Mouse (Mus musculus) neural tube, embryonic 15.5 days (tissue): ENCODE results near the gene Sbno2. TPM values are rescaled to one million over a fixed set of nuclear protein-coding genes. Genes with fewer than 3 reads are reported as not detected.
A peak's percentile ranks its signal among the peaks of the same experiment; 100 is the strongest.

Source experiments
- ATAC-seq: fragments of 200-750 bp; cut with Nextera tagmentation; 2 replicates; pipeline ENCODE4 v1.8.0; 2017; ENCODE audit warnings: mild to moderate bottlenecking, moderate TSS enrichment, moderate library complexity; ENCODE audit not compliant: low FRiP score
- H3K27ac ChIP-seq: fragments of 300-500 bp; sonication (generic); replicated peaks from 2 replicates; pipeline ENCODE4 v1.5.1; 2015; ENCODE audit warnings: mild to moderate bottlenecking, inconsistent platforms
- H3K27me3 ChIP-seq: fragments of 300-500 bp; sonication (generic); replicated peaks from 2 replicates; pipeline ENCODE4 v1.6.1; 2015; ENCODE audit warnings: inconsistent platforms
- H3K36me3 ChIP-seq: fragments of 300-500 bp; sonication (generic); 2 replicates; pipeline ENCODE4 v1.6.1; 2015; ENCODE audit warnings: inconsistent platforms
- H3K4me1 ChIP-seq: fragments of 300-500 bp; sonication (generic); 2 replicates; pipeline ENCODE4 v1.6.1; 2015; ENCODE audit warnings: inconsistent platforms
- H3K4me2 ChIP-seq: fragments of 300-500 bp; sonication (generic); 2 replicates; pipeline ENCODE4 v1.6.1; 2015; ENCODE audit warnings: inconsistent platforms, mild to moderate bottlenecking, moderate library complexity
- H3K4me3 ChIP-seq: fragments of 300-500 bp; sonication (generic); replicated peaks from 2 replicates; pipeline ENCODE4 v1.5.1; 2015; ENCODE audit warnings: mild to moderate bottlenecking, inconsistent platforms
- H3K9ac ChIP-seq: fragments of 300-500 bp; sonication (generic); replicated peaks from 2 replicates; pipeline ENCODE4 v1.6.1; 2015; ENCODE audit warnings: mild to moderate bottlenecking, inconsistent platforms
- H3K9me3 ChIP-seq: fragments of 300-500 bp; sonication (generic); replicated peaks from 2 replicates; pipeline ENCODE4 v1.6.1; 2016; ENCODE audit warnings: inconsistent platforms
- WGBS: fragments of 180-500 bp; shearing (Covaris S2); methylation state at CpG from one replicate; pipeline ENCODE4 v1.1.7; 2015; ENCODE audit warnings: mixed read lengths; 5-methylcytosine and 5-hydroxymethylcytosine counted together
- polyA plus RNA-seq: library from polyadenylated mRNA; unstranded; fragments of >200 nt; fragmentation: Nextera tagmentation; extraction: Ambion mirVana; gene quantifications from 2 replicates; pipeline ENCODE4 v1.2.1, GENCODE M21; 2015

The Sbno2 gene
- polyA plus RNA-seq, 1 experiment from 2014 or later = 11.7 TPM

DNA sequence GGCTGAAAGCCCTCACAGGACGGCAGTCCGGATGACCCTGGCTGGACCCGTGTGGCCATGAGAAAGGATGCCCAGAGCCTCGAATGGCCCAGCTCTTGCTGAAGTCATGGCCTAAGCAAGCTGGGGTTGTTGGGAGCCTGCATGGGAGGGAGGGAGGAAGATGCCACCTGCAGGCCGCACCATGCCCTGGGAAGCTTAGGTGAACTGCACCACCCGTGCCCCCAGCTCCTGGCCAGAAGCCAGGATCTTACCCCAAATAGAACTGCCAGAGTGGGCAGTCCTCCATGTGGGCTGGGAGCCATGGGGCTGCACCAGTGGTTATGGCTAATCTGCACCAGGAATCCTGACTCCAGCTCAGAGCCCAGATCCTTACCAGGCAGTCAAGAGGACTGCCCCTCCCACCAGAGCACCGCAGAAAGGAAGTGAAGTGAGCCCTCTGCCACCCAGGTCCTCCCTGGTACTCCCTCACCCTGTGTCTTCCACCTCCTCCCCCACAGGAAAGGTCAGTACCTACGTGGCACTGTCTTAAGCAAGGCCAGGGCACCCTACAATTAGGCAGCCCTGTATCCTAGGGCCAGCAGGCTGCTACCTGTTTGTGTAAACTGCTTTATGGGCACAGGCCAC, 28.0 kb upstream of the Sbno2 start:
- H3K4me1 ChIP-seq = peaks cover 44% of the 10 kb centered on the region
- H3K9me3 ChIP-seq = no peaks in the 10 kb centered on the region
- H3K4me3 ChIP-seq = no peak overlapping the region
- WGBS = 73% methylated on average over 8 of the region's 8 CpGs
- no peak overlapping the region for H3K27ac ChIP-seq
- no peak overlapping the region for H3K9ac ChIP-seq
- no peaks in the 10 kb centered on the region for H3K27me3 ChIP-seq
- H3K4me2 ChIP-seq = no peak overlapping the region
- ATAC-seq = no peak
- peaks cover 78% of the 10 kb centered on the region for H3K36me3 ChIP-seq

DNA sequence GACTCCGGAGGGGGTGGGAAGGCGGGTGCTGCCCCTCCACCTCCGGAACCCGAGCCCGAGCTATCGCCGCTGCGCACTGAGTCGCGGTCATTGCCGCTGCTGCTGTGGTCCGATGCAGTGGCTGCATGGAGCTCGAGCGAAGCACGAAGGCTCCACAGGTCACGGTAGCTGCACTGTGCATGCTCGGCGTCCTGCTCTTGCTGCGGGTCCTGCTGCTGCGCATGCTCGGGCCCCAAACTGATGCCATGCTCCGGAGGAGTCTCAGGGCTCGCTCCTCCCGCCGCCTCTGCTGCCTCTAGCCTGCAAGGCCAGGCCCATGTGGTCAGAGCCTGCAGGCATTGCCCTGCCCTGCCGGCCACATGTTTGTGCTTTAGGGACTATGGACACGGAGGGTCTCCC, 26.6 kb upstream of the Sbno2 start:
- Histone ChIP-seq H3K4me2 (peak overlapping the region; percentile 24), H3K27ac (0 out of 2 replicates have a peak overlapping the region, but pooled peaks have one; percentile 35), H3K9ac (no peak overlapping the region), H3K27me3 (no peaks in the 10 kb centered on the region), H3K4me3 (peak overlapping the region; percentile 1; the same call in 1 of the 2 replicates), H3K4me1 (peaks cover 30% of the 10 kb centered on the region), H3K36me3 (peaks cover 90% of the 10 kb centered on the region), H3K9me3 (no peaks in the 10 kb centered on the region)
- peak; percentile 16; the same call in 1 of the 2 replicates for ATAC-seq
- 38% methylated on average over 27 of the region's 27 CpGs for WGBS

DNA sequence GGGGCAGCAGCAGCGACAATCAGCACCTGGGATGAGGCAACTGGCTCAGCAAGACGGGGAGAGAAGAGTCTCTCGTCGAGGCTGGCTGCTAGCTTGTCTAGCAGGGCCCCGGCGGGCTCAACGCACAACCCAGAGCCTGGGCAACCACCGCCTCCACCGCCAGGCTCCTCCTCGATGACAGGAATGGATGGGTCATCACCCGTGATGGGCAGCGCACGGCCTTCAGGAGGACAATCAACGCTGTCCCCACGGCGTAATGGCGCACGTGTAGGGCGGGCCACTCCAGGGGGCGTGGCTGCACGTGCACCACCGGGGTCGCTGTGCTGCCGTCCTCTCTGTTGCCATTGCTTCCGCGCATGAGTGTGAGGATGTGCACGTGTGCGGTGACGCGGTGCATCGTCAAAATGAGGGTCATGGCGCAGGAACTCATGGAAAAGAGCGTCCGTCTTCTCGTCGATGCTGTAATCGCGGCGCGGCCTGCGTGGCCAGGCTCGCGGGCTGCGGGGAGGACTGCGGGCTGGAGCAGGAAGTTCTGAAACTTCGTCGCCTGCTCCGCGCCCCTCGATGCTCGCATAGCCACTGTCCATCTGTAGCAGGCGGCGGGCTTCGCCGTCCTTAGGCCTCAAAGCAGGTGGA, 26.1 kb upstream of the Sbno2 start:
- peak overlapping the region; percentile 11; the same call in 1 of the 2 replicates for H3K9ac ChIP-seq

DNA sequence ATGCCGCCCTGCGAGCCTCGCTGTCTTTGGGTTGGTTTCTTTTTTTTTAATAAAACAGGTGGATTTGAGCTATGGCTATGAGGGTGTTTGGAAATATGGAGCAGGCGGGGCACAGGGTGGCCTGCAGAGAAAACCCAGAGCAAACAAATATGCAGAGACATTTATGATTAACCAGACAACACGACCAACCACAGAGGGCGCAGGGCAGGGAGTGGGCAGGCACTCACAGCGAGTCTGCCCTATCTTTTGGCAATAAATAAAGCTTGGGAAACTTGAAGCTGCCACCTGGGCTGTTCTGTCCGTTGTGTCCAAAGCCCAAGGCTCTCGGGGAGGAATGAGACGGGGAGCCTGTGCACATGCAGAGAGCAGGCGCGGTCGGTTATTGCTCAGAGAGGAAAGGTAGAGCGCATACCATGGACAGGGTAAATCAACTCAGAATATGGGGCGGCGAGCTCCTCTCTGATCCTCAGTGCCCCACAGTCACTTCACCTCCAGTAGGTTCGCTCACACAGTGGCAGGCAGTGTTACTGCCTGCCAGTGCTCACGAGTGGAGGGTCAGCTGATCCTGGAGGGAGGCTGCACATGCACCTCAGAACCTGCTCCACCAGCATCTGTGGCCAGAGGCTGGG, 25.1 kb upstream of the Sbno2 start:
- ATAC-seq = no peak
- no peaks in the 10 kb centered on the region for H3K27me3 ChIP-seq
- H3K9me3 ChIP-seq = no peaks in the 10 kb centered on the region
- 77% methylated on average over 18 of the region's 18 CpGs for WGBS
- H3K4me2 ChIP-seq = no peak overlapping the region
- 0 out of 2 replicates have a peak overlapping the region, but pooled peaks have one; percentile 35 for H3K27ac ChIP-seq
- no peak overlapping the region; the same call in 1 of the 2 replicates for H3K9ac ChIP-seq
- H3K4me3 ChIP-seq = no peak overlapping the region
- peaks cover 96% of the 10 kb centered on the region for H3K36me3 ChIP-seq
- peaks cover 21% of the 10 kb centered on the region for H3K4me1 ChIP-seq

More for the DNA sequence above, 26.1 kb upstream of the Sbno2 start:
- Histone ChIP-seq H3K36me3 (peaks cover 94% of the 10 kb centered on the region), H3K9me3 (no peaks in the 10 kb centered on the region), H3K4me3 (peak overlapping the region; percentile 1; the same call in 1 of the 2 replicates), H3K4me2 (peak overlapping the region; percentile 24), H3K27me3 (no peaks in the 10 kb centered on the region), H3K27ac (peak overlapping the region; percentile 35; the same call in 1 of the 2 replicates), H3K4me1 (peaks cover 25% of the 10 kb centered on the region)
- peak; percentile 74 for ATAC-seq
- 14% methylated on average over 55 of the region's 55 CpGs for WGBS

DNA sequence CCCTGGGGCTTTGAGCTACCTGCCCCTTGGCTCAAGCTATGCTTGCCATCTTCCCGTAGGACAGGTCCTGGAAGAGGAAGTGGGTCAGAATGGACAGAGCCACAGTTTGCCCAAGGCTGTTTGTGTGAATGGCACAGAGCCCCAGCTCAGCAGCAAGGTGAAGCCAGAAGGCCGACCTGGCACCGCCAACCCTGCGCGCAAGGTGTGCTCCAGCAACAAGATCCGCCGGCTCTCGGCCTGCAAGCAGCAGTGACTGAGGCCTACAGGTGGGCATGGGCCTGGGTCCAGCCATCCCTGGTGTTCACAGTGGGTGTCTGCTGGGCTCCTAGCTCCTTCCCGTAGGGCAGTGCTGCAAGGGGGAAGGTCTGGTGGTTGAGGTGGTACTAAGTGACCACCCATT, 24.5 kb upstream of the Sbno2 start:
- Histone ChIP-seq H3K27ac (no peak overlapping the region; the same call in 1 of the 2 replicates), H3K4me1 (peaks cover 21% of the 10 kb centered on the region), H3K4me3 (no peak overlapping the region), H3K4me2 (no peak overlapping the region), H3K27me3 (no peaks in the 10 kb centered on the region), H3K9me3 (no peaks in the 10 kb centered on the region), H3K36me3 (peaks cover 93% of the 10 kb centered on the region), H3K9ac (no peak overlapping the region)
- ATAC-seq = no peak
- 92% methylated on average over 9 of the region's 9 CpGs for WGBS

DNA sequence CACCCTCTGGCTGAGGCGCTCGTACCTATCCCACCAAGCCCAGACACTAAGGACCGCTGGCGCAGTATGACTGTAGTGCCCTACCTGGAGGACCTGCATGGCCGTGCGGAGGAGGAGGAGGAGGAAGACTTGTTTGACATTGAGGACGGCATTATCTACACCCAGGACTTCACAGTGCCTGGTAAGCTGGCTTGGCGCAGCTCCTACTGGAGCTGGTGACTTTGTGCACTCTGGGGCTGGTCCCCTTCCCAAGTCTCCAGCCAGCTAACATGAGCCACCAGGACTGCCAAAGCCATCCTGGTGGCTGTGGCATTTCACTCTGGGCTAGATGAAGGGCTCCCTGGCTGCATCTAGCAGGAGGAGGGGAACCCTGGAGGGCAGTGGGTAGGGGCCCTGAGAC, 22.5 kb upstream of the Sbno2 start:
- ATAC-seq = no peak
- Histone ChIP-seq H3K4me3 (no peak overlapping the region), H3K4me1 (peaks cover 14% of the 10 kb centered on the region), H3K36me3 (peaks cover 75% of the 10 kb centered on the region), H3K4me2 (no peak overlapping the region), H3K27ac (no peak overlapping the region), H3K9me3 (no peaks in the 10 kb centered on the region), H3K27me3 (no peaks in the 10 kb centered on the region), H3K9ac (no peak overlapping the region)
- 97% methylated on average over 8 of the region's 8 CpGs for WGBS

DNA sequence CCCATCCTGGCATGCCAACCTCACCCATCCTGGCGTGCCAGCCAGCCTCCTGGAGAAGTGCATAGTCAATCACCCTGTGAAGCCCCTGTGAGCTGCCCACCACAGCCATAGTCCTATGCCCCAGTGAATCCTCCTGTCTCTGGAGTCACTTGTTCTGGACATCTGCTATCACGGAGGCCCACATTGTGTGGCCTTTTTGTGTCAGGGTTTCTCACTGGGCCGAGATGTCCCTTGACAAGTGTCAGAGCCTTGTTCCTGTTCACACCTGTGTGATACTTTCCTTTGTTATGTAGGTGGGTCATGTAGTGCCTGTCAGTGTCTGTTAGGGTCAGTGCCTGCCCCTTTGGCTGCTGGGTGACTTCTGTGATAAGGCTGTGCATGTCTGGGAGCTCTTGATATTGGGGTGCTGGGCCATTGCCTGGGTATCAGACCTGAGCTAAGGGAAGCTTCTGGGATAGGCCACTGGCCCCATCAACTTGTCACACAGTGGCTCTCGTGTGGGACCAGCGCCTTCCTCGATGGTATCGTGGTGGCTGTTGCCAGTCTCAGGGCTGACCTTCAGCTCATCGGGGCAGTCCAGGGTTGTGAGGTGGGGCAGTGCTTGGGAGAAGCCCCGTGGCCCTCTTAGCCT, 18.7 kb upstream of the Sbno2 start:
- H3K9ac ChIP-seq = no peak overlapping the region
- no peaks in the 10 kb centered on the region for H3K27me3 ChIP-seq
- no peak overlapping the region for H3K27ac ChIP-seq
- no peak for ATAC-seq
- H3K4me3 ChIP-seq = no peak overlapping the region
- 93% methylated on average over 9 of the region's 9 CpGs for WGBS
- H3K36me3 ChIP-seq = peaks cover 56% of the 10 kb centered on the region
- peaks cover 16% of the 10 kb centered on the region for H3K4me1 ChIP-seq
- H3K9me3 ChIP-seq = no peaks in the 10 kb centered on the region
- H3K4me2 ChIP-seq = no peak overlapping the region

- no peak overlapping the region for H3K4me2 ChIP-seq
- H3K9ac ChIP-seq = no peak overlapping the region
- peaks cover 40% of the 10 kb centered on the region for H3K4me1 ChIP-seq
- no peaks in the 10 kb centered on the region for H3K27me3 ChIP-seq
- 89% methylated on average over 2 of the region's 2 CpGs for WGBS
- no peaks in the 10 kb centered on the region for H3K9me3 ChIP-seq
- H3K27ac ChIP-seq = no peak overlapping the region
- no peak for ATAC-seq
- H3K36me3 ChIP-seq = peaks cover 37% of the 10 kb centered on the region
- no peak overlapping the region for H3K4me3 ChIP-seq
Observed at GRCm38 (mm10) chr10:80121639-80122038, 16.3 kb upstream of the Sbno2 start.

- H3K9ac ChIP-seq = 0 out of 2 replicates have a peak overlapping the region, but pooled peaks have one; percentile 4
- H3K27me3 ChIP-seq = no peaks in the 10 kb centered on the region
- WGBS = 73% methylated on average over 2 of the region's 2 CpGs
- no peak overlapping the region for H3K4me3 ChIP-seq
- no peak for ATAC-seq
- H3K9me3 ChIP-seq = no peaks in the 10 kb centered on the region
- no peak overlapping the region for H3K4me2 ChIP-seq
- H3K27ac ChIP-seq = no peak overlapping the region
- H3K4me1 ChIP-seq = peaks cover 43% of the 10 kb centered on the region
- peaks cover 22% of the 10 kb centered on the region; the same call in 1 of the 2 replicates for H3K36me3 ChIP-seq
Observed at GRCm38 (mm10) chr10:80120146-80120545, 14.8 kb upstream of the Sbno2 start.

GRCm38 (mm10) chr10:80118552-80118951, 13.2 kb upstream of the Sbno2 start:
- Histone ChIP-seq H3K9ac (peak overlapping the region; percentile 86), H3K4me1 (peaks cover 52% of the 10 kb centered on the region), H3K27ac (no peak overlapping the region; the same call in 1 of the 2 replicates), H3K4me2 (peak overlapping the region; percentile 93), H3K27me3 (no peaks in the 10 kb centered on the region), H3K4me3 (0 out of 2 replicates have a peak overlapping the region, but pooled peaks have one; percentile 94), H3K9me3 (no peaks in the 10 kb centered on the region), H3K36me3 (peaks cover 22% of the 10 kb centered on the region; the same call in 1 of the 2 replicates)
- WGBS = 38% methylated on average over 6 of the region's 6 CpGs
- ATAC-seq = no peak

DNA sequence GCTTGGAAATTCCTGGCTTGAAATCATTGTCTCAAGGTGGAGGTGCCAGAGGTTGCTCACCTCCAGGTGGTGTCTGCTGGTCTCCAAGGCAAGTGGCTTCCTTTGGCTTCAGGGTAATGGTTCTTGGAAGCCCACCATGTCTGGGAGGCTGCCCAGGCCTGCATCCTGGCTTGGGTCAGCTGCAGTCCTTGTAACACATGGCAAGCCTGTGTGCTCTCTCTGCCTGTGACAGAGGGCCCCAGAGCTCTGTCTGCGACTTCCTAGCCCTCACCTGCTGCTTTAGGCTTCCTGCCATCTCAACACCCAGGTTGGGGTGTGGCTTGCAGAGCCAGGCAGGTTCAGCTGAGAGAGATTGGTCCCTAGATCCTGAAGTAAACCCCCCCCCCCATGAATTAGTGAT, 12.4 kb upstream of the Sbno2 start:
- no peak overlapping the region for H3K27ac ChIP-seq
- H3K4me1 ChIP-seq = peaks cover 52% of the 10 kb centered on the region
- no peak for ATAC-seq
- peak overlapping the region; percentile 93 for H3K4me2 ChIP-seq
- 52% methylated on average over 1 of the region's 1 CpGs for WGBS
- H3K36me3 ChIP-seq = peaks cover 22% of the 10 kb centered on the region; the same call in 1 of the 2 replicates
- no peaks in the 10 kb centered on the region for H3K9me3 ChIP-seq
- H3K27me3 ChIP-seq = no peaks in the 10 kb centered on the region
- H3K4me3 ChIP-seq = peak overlapping the region; percentile 94
- H3K9ac ChIP-seq = peak overlapping the region; percentile 86
